Mouse (Mus musculus): Measurements from ENCODE around the gene Cd79a. TPM values are rescaled to one million over a fixed set of nuclear protein-coding genes. Genes with fewer than 3 reads are reported as not detected.
A peak's percentile ranks its signal among the peaks of the same experiment; 100 is the strongest.

The Cd79a gene
- total and polyA plus RNA-seq, 3 experiments = 0.23 to 0.61 TPM; not detected in 1

DNA sequence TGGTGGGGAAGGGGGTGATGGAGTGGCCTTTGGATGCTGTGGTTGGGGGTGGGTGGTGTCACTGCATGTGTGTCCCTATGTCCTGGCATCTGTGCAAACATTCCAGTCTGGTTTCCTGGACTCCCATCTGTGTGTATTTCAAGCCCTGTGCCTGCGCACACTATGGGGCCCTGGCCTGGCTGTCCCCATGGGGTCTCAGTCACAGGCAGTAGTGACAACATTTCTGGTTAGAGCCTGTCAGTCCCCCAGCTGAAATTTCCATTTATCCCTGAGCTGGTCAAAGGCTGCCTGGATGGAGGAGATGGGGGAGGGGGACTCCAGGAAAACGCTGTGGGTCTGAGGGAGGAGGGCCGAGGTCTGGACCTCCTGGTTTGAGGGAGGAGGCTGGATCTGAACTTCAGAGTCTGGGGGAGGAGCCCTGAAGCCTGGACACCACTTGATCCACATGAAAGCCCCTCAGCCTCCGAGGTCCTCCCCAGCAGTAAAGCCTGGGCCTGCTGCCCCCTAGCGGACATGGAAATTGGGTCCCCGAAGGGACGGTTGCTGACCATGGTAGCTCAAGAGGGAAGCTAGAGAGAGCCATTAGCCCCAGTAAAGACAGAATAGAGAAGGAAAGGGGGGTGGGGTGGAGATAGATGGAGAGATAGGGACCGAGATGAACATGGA is 52.9 kb downstream of the Cd79a start:
- Histone ChIP-seq H3K4me3 (ENCODE audit: control insufficient read depth in 1 of 2, insufficient read depth in 1 of 2, low read depth in 2 of 2, low read length in 2 of 2) (no peak overlapping the region), H3K79me2 (ENCODE audit: control insufficient read depth, insufficient read depth, low read length, poor library complexity) (peaks cover 7% of the 10 kb centered on the region), H3K27ac (ENCODE audit: control insufficient read depth, low read depth, low read length) (no peak overlapping the region), H3K9ac (ENCODE audit: control insufficient read depth, low read depth, low read length, poor library complexity, severe bottlenecking) (no peak overlapping the region), H3K27me3 (ENCODE audit: control insufficient read depth in 1 of 2, insufficient read depth in 2 of 2, low read length in 2 of 2) (no peaks in the 10 kb centered on the region), H3K4me1 (ENCODE audit: control insufficient read depth in 1 of 2, insufficient read depth in 2 of 2, low read length in 2 of 2) (0 out of 4 replicates have a peak, but pooled peaks cover 0 to 4% of the 10 kb centered on the region in 2 experiments), H3K36me3 (ENCODE audit: control insufficient read depth in 1 of 2, insufficient read depth in 2 of 2, low read length in 2 of 2) (no peaks in the 10 kb centered on the region), H3K9me3 (replicated peaks; ENCODE audit: insufficient read depth, low read length) (no peaks in the 10 kb centered on the region)
- no peak for TF ChIP-seq EP300 (IDR thresholded peaks at IDR 0.05; ENCODE audit: low read depth in 1 of 2, low read length in 2 of 2)
- no peak for TF ChIP-seq USF1 (IDR thresholded peaks at IDR 0.05; ENCODE audit: low read depth, low read length)
- TF ChIP-seq CHD2 (IDR thresholded peaks at IDR 0.05; ENCODE audit: low read length) = no peak
- peak; percentile 33 for TF ChIP-seq ZC3H11A (IDR thresholded peaks at IDR 0.05; ENCODE audit: low read depth, low read length)
- peak; percentile 50; the same call in 1 of the 2 replicates for TF ChIP-seq MAZ (IDR thresholded peaks at IDR 0.05; ENCODE audit: low read depth, low read length)
- TF ChIP-seq ZKSCAN1 (IDR thresholded peaks at IDR 0.05; ENCODE audit: low read depth, low read length) = no peak
- peak; percentile 69 for TF ChIP-seq RAD21 (IDR thresholded peaks at IDR 0.05; ENCODE audit: low read depth, low read length)
- TF ChIP-seq CTCF (IDR thresholded peaks at IDR 0.05 in 2 of 3, conservative IDR thresholded peaks at IDR 0.05 in 1 of 3; ENCODE audit: control insufficient read depth in 1 of 3, insufficient read depth in 1 of 3, low read depth in 2 of 3, low read length in 3 of 3, poor library complexity in 1 of 3, severe bottlenecking in 1 of 3) = peak; percentile 87 to 96 (median 88)
- peak; percentile 85 for TF ChIP-seq SIN3A (IDR thresholded peaks at IDR 0.05; ENCODE audit: low read length)
- TF ChIP-seq SMC3 (IDR thresholded peaks at IDR 0.05; ENCODE audit: low read depth, low read length) = peak; percentile 82
- TF ChIP-seq MXI1 (IDR thresholded peaks at IDR 0.05; ENCODE audit: low read depth, low read length) = peak; percentile 28; the same call in 1 of the 2 replicates
- TF ChIP-seq MEF2A (IDR thresholded peaks at IDR 0.05; ENCODE audit: extremely low read depth, insufficient replicate concordance, low read depth, low read length, poor library complexity, severe bottlenecking) = no peak
- TF ChIP-seq MYB (IDR thresholded peaks at IDR 0.05; ENCODE audit: low read depth, low read length) = no peak
- peak; percentile 81 for DNase-seq (ENCODE audit: low read depth, low spot score)

Other genes starting within 250 kb of the Cd79a start
- gene Tex101, start 220.7 kb upstream of the Cd79a start, total RNA-seq (2012; rRNA removed) = 0.15 TPM in 1 of 2 replicates, not detected in the other
- gene Tex101, start 220.7 kb upstream of the Cd79a start, polyA plus RNA-seq (2012; ENCODE audit: insufficient read depth in 1 of 2, insufficient read length in 2 of 2, low read depth in 1 of 2, low replicate concordance in 2 of 2, missing spikeins in 1 of 2) = under 1 TPM in 1 of 2 experiments, not detected in 1; 0.08 TPM
- gene BC049730, start 188.1 kb upstream of the Cd79a start, total RNA-seq (2012; rRNA removed) = not detected in 2 replicates
- not detected for gene BC049730, start 188.1 kb upstream of the Cd79a start, polyA plus RNA-seq (2012; ENCODE audit: insufficient read depth in 1 of 2, insufficient read length in 2 of 2, low read depth in 1 of 2, low replicate concordance in 2 of 2, missing spikeins in 1 of 2)
- not detected in 2 replicates for gene Gm4763, start 170.5 kb upstream of the Cd79a start, total RNA-seq (2012; rRNA removed)
- gene Gm4763, start 170.5 kb upstream of the Cd79a start, polyA plus RNA-seq (2012; ENCODE audit: insufficient read depth in 1 of 2, insufficient read length in 2 of 2, low read depth in 1 of 2, low replicate concordance in 2 of 2, missing spikeins in 1 of 2) = not detected
- not detected in 2 replicates for gene Cd177, start 137.1 kb upstream of the Cd79a start, total RNA-seq (2012; rRNA removed)
- under 1 TPM in 1 of 2 experiments, not detected in 1; 0.11 TPM for gene Cd177, start 137.1 kb upstream of the Cd79a start, polyA plus RNA-seq (2012; ENCODE audit: insufficient read depth in 1 of 2, insufficient read length in 2 of 2, low read depth in 1 of 2, low replicate concordance in 2 of 2, missing spikeins in 1 of 2)
- not detected in 2 replicates for gene Ceacam10, start 120.2 kb upstream of the Cd79a start, total RNA-seq (2012; rRNA removed)
- gene Ceacam10, start 120.2 kb upstream of the Cd79a start, polyA plus RNA-seq (2012; ENCODE audit: insufficient read depth in 1 of 2, insufficient read length in 2 of 2, low read depth in 1 of 2, low replicate concordance in 2 of 2, missing spikeins in 1 of 2) = under 1 TPM in 1 of 2 experiments, not detected in 1; 0.19 TPM
- 0.54 TPM in 1 of 2 replicates, not detected in the other for gene Gm9844, start 35.2 kb upstream of the Cd79a start, total RNA-seq (2012; rRNA removed)
- under 1 TPM in 1 of 2 experiments, not detected in 1; 0.95 TPM for gene Gm9844, start 35.2 kb upstream of the Cd79a start, polyA plus RNA-seq (2012; ENCODE audit: insufficient read depth in 1 of 2, insufficient read length in 2 of 2, low read depth in 1 of 2, low replicate concordance in 2 of 2, missing spikeins in 1 of 2)
- not detected in 2 replicates for gene Lypd4, start 27.4 kb upstream of the Cd79a start, total RNA-seq (2012; rRNA removed)
- gene Lypd4, start 27.4 kb upstream of the Cd79a start, polyA plus RNA-seq (2012; ENCODE audit: insufficient read depth in 1 of 2, insufficient read length in 2 of 2, low read depth in 1 of 2, low replicate concordance in 2 of 2, missing spikeins in 1 of 2) = not detected
- gene Dmrtc2, start 27.3 kb upstream of the Cd79a start, total RNA-seq (2012; rRNA removed) = not detected in 2 replicates
- gene Dmrtc2, start 27.3 kb upstream of the Cd79a start, polyA plus RNA-seq (2012; ENCODE audit: insufficient read depth in 1 of 2, insufficient read length in 2 of 2, low read depth in 1 of 2, low replicate concordance in 2 of 2, missing spikeins in 1 of 2) = not detected
- gene Rps19, start 13.0 kb upstream of the Cd79a start, total RNA-seq (2012; rRNA removed) = 3,168 and 3,580 TPM in 2 replicates
- gene Rps19, start 13.0 kb upstream of the Cd79a start, polyA plus RNA-seq (2012; ENCODE audit: insufficient read depth in 1 of 2, insufficient read length in 2 of 2, low read depth in 1 of 2, low replicate concordance in 2 of 2, missing spikeins in 1 of 2) = 1,000 to 10,000 TPM in 1 of 2 experiments, not detected in 1; 2,454 TPM
- gene Arhgef1, start 5.5 kb downstream of the Cd79a start, total RNA-seq (2012; rRNA removed) = 43.7 and 53.3 TPM in 2 replicates
- gene Arhgef1, start 5.5 kb downstream of the Cd79a start, polyA plus RNA-seq (2012; ENCODE audit: insufficient read depth in 1 of 2, insufficient read length in 2 of 2, low read depth in 1 of 2, low replicate concordance in 2 of 2, missing spikeins in 1 of 2) = 100 to 1,000 TPM in 1 of 2 experiments, not detected in 1; 163 TPM
- gene Gm4881, start 47.1 kb downstream of the Cd79a start, total RNA-seq (2012; rRNA removed) = not detected in 2 replicates
- gene Gm4881, start 47.1 kb downstream of the Cd79a start, polyA plus RNA-seq (2012; ENCODE audit: insufficient read depth in 1 of 2, insufficient read length in 2 of 2, low read depth in 1 of 2, low replicate concordance in 2 of 2, missing spikeins in 1 of 2) = under 1 TPM in 1 of 2 experiments, not detected in 1; 0.13 TPM
- gene Rabac1, start 75.4 kb downstream of the Cd79a start, total RNA-seq (2012; rRNA removed) = 205 and 240 TPM in 2 replicates
- gene Rabac1, start 75.4 kb downstream of the Cd79a start, polyA plus RNA-seq (2012; ENCODE audit: insufficient read depth in 1 of 2, insufficient read length in 2 of 2, low read depth in 1 of 2, low replicate concordance in 2 of 2, missing spikeins in 1 of 2) = 100 to 1,000 TPM in 1 of 2 experiments, not detected in 1; 223 TPM
- 0.19 and 0.26 TPM in 2 replicates for gene Atp1a3, start 108.6 kb downstream of the Cd79a start, total RNA-seq (2012; rRNA removed)
- gene Atp1a3, start 108.6 kb downstream of the Cd79a start, polyA plus RNA-seq (2012; ENCODE audit: insufficient read depth in 1 of 2, insufficient read length in 2 of 2, low read depth in 1 of 2, low replicate concordance in 2 of 2, missing spikeins in 1 of 2) = 1 to 10 TPM in 1 of 2 experiments, not detected in 1; 3.5 TPM
- 3.5 and 4.6 TPM in 2 replicates for gene Grik5, start 175.0 kb downstream of the Cd79a start, total RNA-seq (2012; rRNA removed)
- 10 to 100 TPM in 1 of 2 experiments, not detected in 1; 22.0 TPM for gene Grik5, start 175.0 kb downstream of the Cd79a start, polyA plus RNA-seq (2012; ENCODE audit: insufficient read depth in 1 of 2, insufficient read length in 2 of 2, low read depth in 1 of 2, low replicate concordance in 2 of 2, missing spikeins in 1 of 2)
- gene Zfp574, start 175.2 kb downstream of the Cd79a start, total RNA-seq (2012; rRNA removed) = 15.0 and 16.3 TPM in 2 replicates
- 10 to 100 TPM in 1 of 2 experiments, not detected in 1; 30.2 TPM for gene Zfp574, start 175.2 kb downstream of the Cd79a start, polyA plus RNA-seq (2012; ENCODE audit: insufficient read depth in 1 of 2, insufficient read length in 2 of 2, low read depth in 1 of 2, low replicate concordance in 2 of 2, missing spikeins in 1 of 2)

Measured in MEL (cell line).